Mouse (Mus musculus) embryo, embryonic 9.5 days (tissue): ENCODE data around the gene Atp8b4.

Experiments used
- DNase-seq: peaks from one replicate; pipeline ENCODE4 v3.0.0-alpha.2; 2017; ENCODE audit errors: extremely low spot score

The Atp8b4 gene

GRCm38 (mm10) chr2:126361131-126361810, 139.2 kb downstream of the Atp8b4 start:
- DNase-seq, result no peak

- DNase-seq, result no peak
Observed at GRCm38 (mm10) chr2:126360688-126361087, 139.8 kb downstream of the Atp8b4 start.

- DNase-seq, result no peak
Observed at GRCm38 (mm10) chr2:126359965-126360364, 140.5 kb downstream of the Atp8b4 start.

- DNase-seq, result no peak
Observed at GRCm38 (mm10) chr2:126359278-126359677, 141.2 kb downstream of the Atp8b4 start.

GRCm38 (mm10) chr2:126358741-126359140, 141.7 kb downstream of the Atp8b4 start:
- no peak for DNase-seq

GRCm38 (mm10) chr2:126355259-126355658, 145.2 kb downstream of the Atp8b4 start:
- no peak for DNase-seq

GRCm38 (mm10) chr2:126351811-126352210, 148.7 kb downstream of the Atp8b4 start:
- DNase-seq, result no peak

GRCm38 (mm10) chr2:126343026-126343593, 157.4 kb downstream of the Atp8b4 start:
- no peak for DNase-seq

- DNase-seq, result no peak
Observed at GRCm38 (mm10) chr2:126341521-126341920, 159.0 kb downstream of the Atp8b4 start.

GRCm38 (mm10) chr2:126340201-126340600, 160.3 kb downstream of the Atp8b4 start:
- DNase-seq, result no peak

GRCm38 (mm10) chr2:126339516-126339915, 161.0 kb downstream of the Atp8b4 start:
- DNase-seq, result no peak

- DNase-seq, result no peak
Observed at GRCm38 (mm10) chr2:126337143-126337542, 163.3 kb downstream of the Atp8b4 start.

GRCm38 (mm10) chr2:126331794-126332193, 168.7 kb downstream of the Atp8b4 start:
- no peak for DNase-seq

- no peak for DNase-seq
Observed at GRCm38 (mm10) chr2:126323206-126323605, 177.3 kb downstream of the Atp8b4 start.

- DNase-seq, result no peak
Observed at GRCm38 (mm10) chr2:126322631-126323031, 177.8 kb downstream of the Atp8b4 start.

GRCm38 (mm10) chr2:126318071-126318470, 182.4 kb downstream of the Atp8b4 start:
- DNase-seq, result no peak

GRCm38 (mm10) chr2:126316942-126317341, 183.5 kb downstream of the Atp8b4 start:
- DNase-seq, result no peak

- DNase-seq, result no peak
Observed at GRCm38 (mm10) chr2:126316346-126316745, 184.1 kb downstream of the Atp8b4 start.

- DNase-seq, result no peak
Observed at GRCm38 (mm10) chr2:126311056-126311455, 189.4 kb downstream of the Atp8b4 start.

- no peak for DNase-seq
Observed at GRCm38 (mm10) chr2:126309994-126310393, 190.5 kb downstream of the Atp8b4 start.

GRCm38 (mm10) chr2:126304621-126305020, 195.9 kb downstream of the Atp8b4 start:
- DNase-seq, result no peak

GRCm38 (mm10) chr2:126303226-126303625, 197.2 kb downstream of the Atp8b4 start:
- DNase-seq, result no peak

- no peak for DNase-seq
Observed at GRCm38 (mm10) chr2:126302381-126302780, 198.1 kb downstream of the Atp8b4 start.

GRCm38 (mm10) chr2:126290702-126291101, 209.8 kb downstream of the Atp8b4 start:
- DNase-seq, result no peak
